Mouse (Mus musculus): ENCODE measurements around the gene Gm13420.
A peak's percentile ranks its signal among the peaks of the same experiment; 100 is the strongest.

Gene Gm13420

GRCm38 (mm10) chr2:29747852-29748251 is 3.6 kb downstream of the Gm13420 start:
- peaks cover 80% of the 10 kb centered on the region for H3K4me1 ChIP-seq (replicated peaks; ENCODE audit: low read depth, low read length)
- 0 out of 2 replicates have a peak, but pooled peaks cover 3% of the 10 kb centered on the region for H3K36me3 ChIP-seq (ENCODE audit: insufficient read depth, low read length)
- peaks cover 42% of the 10 kb centered on the region for H3K27me3 ChIP-seq (ENCODE audit: insufficient read depth, low read length)
- TF ChIP-seq CTCF (conservative IDR thresholded peaks at IDR 0.05; ENCODE audit: low read length) (peak; percentile 45), POU5F1 (IDR thresholded peaks at IDR 0.05; ENCODE audit: borderline replicate concordance, low read length) (no peak)
- peaks cover 5% of the 10 kb centered on the region; the same call in 1 of the 2 replicates for H3K9me3 ChIP-seq (ENCODE audit: low read length)
- H3K4me3 ChIP-seq (replicated peaks; ENCODE audit: low read length), result peak overlapping the region; percentile 80

- peaks cover 37% of the 10 kb centered on the region for H3K27me3 ChIP-seq (ENCODE audit: insufficient read depth, low read length)
- 0 out of 2 replicates have a peak, but pooled peaks cover 3% of the 10 kb centered on the region for H3K36me3 ChIP-seq (ENCODE audit: insufficient read depth, low read length)
- no peaks in the 10 kb centered on the region for H3K9me3 ChIP-seq (ENCODE audit: low read length)
- H3K4me1 ChIP-seq (replicated peaks; ENCODE audit: low read depth, low read length), result peaks cover 85% of the 10 kb centered on the region
- TF ChIP-seq POU5F1 (IDR thresholded peaks at IDR 0.05; ENCODE audit: borderline replicate concordance, low read length) (no peak), NANOG (IDR thresholded peaks at IDR 0.05; ENCODE audit: borderline replicate concordance, low read length) (no peak), CTCF (conservative IDR thresholded peaks at IDR 0.05; ENCODE audit: low read length) (no peak)
- peak overlapping the region; percentile 80 for H3K4me3 ChIP-seq (replicated peaks; ENCODE audit: low read length)
These were observed 4.2 kb downstream of the Gm13420 start for GRCm38 (mm10) chr2:29747188-29747782.

- 0 out of 2 replicates have a peak overlapping the region, but pooled peaks have one; percentile 7 for H3K4me3 ChIP-seq (replicated peaks; ENCODE audit: low read length)
- TF ChIP-seq POU5F1 (IDR thresholded peaks at IDR 0.05; ENCODE audit: borderline replicate concordance, low read length) (no peak), CTCF (conservative IDR thresholded peaks at IDR 0.05; ENCODE audit: low read length) (no peak), NANOG (IDR thresholded peaks at IDR 0.05; ENCODE audit: borderline replicate concordance, low read length) (no peak)
- peaks cover 76% of the 10 kb centered on the region for H3K4me1 ChIP-seq (replicated peaks; ENCODE audit: low read depth, low read length)
- H3K9me3 ChIP-seq (ENCODE audit: low read length), result no peaks in the 10 kb centered on the region
- H3K27me3 ChIP-seq (ENCODE audit: insufficient read depth, low read length), result peaks cover 15% of the 10 kb centered on the region
- H3K36me3 ChIP-seq (ENCODE audit: insufficient read depth, low read length), result peaks cover 17% of the 10 kb centered on the region
These were observed 7.2 kb downstream of the Gm13420 start for GRCm38 (mm10) chr2:29744256-29744655.

- H3K27me3 ChIP-seq (ENCODE audit: insufficient read depth, low read length), result peaks cover under 1% of the 10 kb centered on the region; the same call in 1 of the 2 replicates
These were observed 10.3 kb downstream of the Gm13420 start for GRCm38 (mm10) chr2:29741207-29741606.

GRCm38 (mm10) chr2:29739368-29739767 is 12.1 kb downstream of the Gm13420 start:
- Histone ChIP-seq H3K27me3 (ENCODE audit: insufficient read depth, low read length) (no peaks in the 10 kb centered on the region), H3K4me3 (replicated peaks; ENCODE audit: low read length) (no peak overlapping the region), H3K36me3 (ENCODE audit: insufficient read depth, low read length) (peaks cover 64% of the 10 kb centered on the region), H3K4me1 (replicated peaks; ENCODE audit: low read depth, low read length) (peaks cover 83% of the 10 kb centered on the region), H3K9me3 (ENCODE audit: low read length) (no peaks in the 10 kb centered on the region)
- TF ChIP-seq POU5F1 (IDR thresholded peaks at IDR 0.05; ENCODE audit: borderline replicate concordance, low read length), result no peak
- TF ChIP-seq NANOG (IDR thresholded peaks at IDR 0.05; ENCODE audit: borderline replicate concordance, low read length), result no peak
- no peak for TF ChIP-seq CTCF (conservative IDR thresholded peaks at IDR 0.05; ENCODE audit: low read length)

More at GRCm38 (mm10) chr2:29741207-29741606, 10.3 kb downstream of the Gm13420 start:
- peaks cover 84% of the 10 kb centered on the region for H3K4me1 ChIP-seq (replicated peaks; ENCODE audit: low read depth, low read length)
- TF ChIP-seq NANOG (IDR thresholded peaks at IDR 0.05; ENCODE audit: borderline replicate concordance, low read length), result no peak
- TF ChIP-seq POU5F1 (IDR thresholded peaks at IDR 0.05; ENCODE audit: borderline replicate concordance, low read length), result no peak
- TF ChIP-seq CTCF (conservative IDR thresholded peaks at IDR 0.05; ENCODE audit: low read length), result no peak
- H3K36me3 ChIP-seq (ENCODE audit: insufficient read depth, low read length), result peaks cover 47% of the 10 kb centered on the region
- no peaks in the 10 kb centered on the region for H3K9me3 ChIP-seq (ENCODE audit: low read length)
- no peak overlapping the region for H3K4me3 ChIP-seq (replicated peaks; ENCODE audit: low read length)

- Histone ChIP-seq H3K4me1 (replicated peaks; ENCODE audit: low read depth, low read length) (peaks cover 83% of the 10 kb centered on the region), H3K36me3 (ENCODE audit: insufficient read depth, low read length) (peaks cover 69% of the 10 kb centered on the region), H3K4me3 (replicated peaks; ENCODE audit: low read length) (no peak overlapping the region), H3K27me3 (ENCODE audit: insufficient read depth, low read length) (no peaks in the 10 kb centered on the region), H3K9me3 (ENCODE audit: low read length) (no peaks in the 10 kb centered on the region)
- TF ChIP-seq CTCF (conservative IDR thresholded peaks at IDR 0.05; ENCODE audit: low read length), result no peak
These were observed 12.7 kb downstream of the Gm13420 start for GRCm38 (mm10) chr2:29738799-29739198.

GRCm38 (mm10) chr2:29737209-29737925 is 14.1 kb downstream of the Gm13420 start:
- no peak for TF ChIP-seq CTCF (conservative IDR thresholded peaks at IDR 0.05; ENCODE audit: low read length)
- TF ChIP-seq POU5F1 (IDR thresholded peaks at IDR 0.05; ENCODE audit: borderline replicate concordance, low read length), result no peak
- peaks cover 83% of the 10 kb centered on the region for H3K4me1 ChIP-seq (replicated peaks; ENCODE audit: low read depth, low read length)
- H3K36me3 ChIP-seq (ENCODE audit: insufficient read depth, low read length), result peaks cover 81% of the 10 kb centered on the region
- no peak overlapping the region for H3K4me3 ChIP-seq (replicated peaks; ENCODE audit: low read length)
- H3K9me3 ChIP-seq (ENCODE audit: low read length), result no peaks in the 10 kb centered on the region
- H3K27me3 ChIP-seq (ENCODE audit: insufficient read depth, low read length), result no peaks in the 10 kb centered on the region

GRCm38 (mm10) chr2:29735708-29736107 is 15.8 kb downstream of the Gm13420 start:
- Histone ChIP-seq H3K4me3 (replicated peaks; ENCODE audit: low read length) (no peak overlapping the region), H3K4me1 (replicated peaks; ENCODE audit: low read depth, low read length) (peaks cover 96% of the 10 kb centered on the region), H3K27me3 (ENCODE audit: insufficient read depth, low read length) (no peaks in the 10 kb centered on the region), H3K9me3 (ENCODE audit: low read length) (no peaks in the 10 kb centered on the region), H3K36me3 (ENCODE audit: insufficient read depth, low read length) (peaks cover 97% of the 10 kb centered on the region)
- TF ChIP-seq NANOG (IDR thresholded peaks at IDR 0.05; ENCODE audit: borderline replicate concordance, low read length), result no peak
- no peak for TF ChIP-seq CTCF (conservative IDR thresholded peaks at IDR 0.05; ENCODE audit: low read length)
- no peak for TF ChIP-seq POU5F1 (IDR thresholded peaks at IDR 0.05; ENCODE audit: borderline replicate concordance, low read length)

Data from E14TG2a.4 (cell line).